Mouse (Mus musculus) bone marrow macrophage, adult 2 months (primary cell): Measurements from ENCODE around the gene Atl1.

Experiments
- CTCF ChIP-seq: IDR thresholded peaks from 2 replicates; pipeline ENCODE4 v1.5.1; 2012; ENCODE audit warnings: low read depth, mild to moderate bottlenecking, low read length, moderate library complexity
- POLR2A ChIP-seq: IDR thresholded peaks from 2 replicates; pipeline ENCODE4 v1.6.1; 2012; ENCODE audit warnings: mild to moderate bottlenecking, low read depth, low read length, borderline replicate concordance

DNA sequence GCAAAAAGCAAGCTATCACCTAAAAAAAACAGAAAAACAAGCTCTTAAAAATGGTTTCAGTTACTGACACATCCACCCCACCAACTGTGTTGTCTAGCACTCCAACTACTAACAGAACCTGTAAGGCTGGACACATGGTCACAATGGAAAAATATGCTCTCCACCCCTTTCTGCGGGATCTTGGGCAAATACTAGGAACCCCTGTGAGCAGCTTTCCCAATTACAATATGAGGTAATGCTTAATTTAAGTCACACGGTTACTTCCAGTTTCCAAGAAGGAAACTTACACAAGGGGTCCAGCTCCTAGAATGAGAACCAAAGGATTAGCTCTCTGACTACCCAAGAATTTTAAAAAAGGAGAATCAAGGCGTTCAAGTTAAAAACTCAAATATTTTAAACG lies 93.1 kb downstream of the Atl1 start:
- no peak for TF ChIP-seq CTCF
- no peak for TF ChIP-seq POLR2A
